Mouse (Mus musculus): ENCODE results near the gene Olfr56. TPM values are rescaled to one million over a fixed set of nuclear protein-coding genes. Genes with fewer than 3 reads are reported as not detected.
"Not testable (repeated sequence)": the region's sequence is repeated elsewhere in the genome, so short reads cannot be mapped to it uniquely, and the experiment has no call there.

Olfr56 gene
- polyA plus RNA-seq, 1 experiment from 2014 or later = not detected

- not testable (repeated sequence) for DNase-seq (ENCODE audit: low spot score); H3K36me3 ChIP-seq (ENCODE audit: control insufficient read depth, insufficient read depth, low read length); H3K9ac ChIP-seq (ENCODE audit: low read length); H3K4me3 ChIP-seq (ENCODE audit: low read depth, low read length); H3K27me3 ChIP-seq (replicated peaks; ENCODE audit: control insufficient read depth, insufficient read depth, low read length); H3K9me3 ChIP-seq (replicated peaks; ENCODE audit: control insufficient read depth, low read length); H3K27ac ChIP-seq (ENCODE audit: low read depth, low read length); ATAC-seq; H3K4me2 ChIP-seq (ENCODE audit: low read length); H3K4me1 ChIP-seq (ENCODE audit: control insufficient read depth, insufficient read depth, low read length)
These were observed 33.4 kb downstream of the Olfr56 start for GRCm38 (mm10) chr11:49012074-49012473.

GRCm38 (mm10) chr11:49050064-49050463, 71.4 kb downstream of the Olfr56 start:
- not testable (repeated sequence) for H3K9ac ChIP-seq (ENCODE audit: low read length); DNase-seq (ENCODE audit: low spot score); H3K4me3 ChIP-seq (ENCODE audit: low read depth, low read length); H3K9me3 ChIP-seq (replicated peaks; ENCODE audit: control insufficient read depth, low read length); H3K36me3 ChIP-seq (ENCODE audit: control insufficient read depth, insufficient read depth, low read length); ATAC-seq; H3K4me2 ChIP-seq (ENCODE audit: low read length); H3K27me3 ChIP-seq (replicated peaks; ENCODE audit: control insufficient read depth, insufficient read depth, low read length); H3K27ac ChIP-seq (ENCODE audit: low read depth, low read length); H3K4me1 ChIP-seq (ENCODE audit: control insufficient read depth, insufficient read depth, low read length)

- H3K9me3 ChIP-seq (replicated peaks; ENCODE audit: control insufficient read depth, low read length); H3K4me2 ChIP-seq (ENCODE audit: low read length); H3K9ac ChIP-seq (ENCODE audit: low read length); H3K27ac ChIP-seq (ENCODE audit: low read depth, low read length); ATAC-seq; H3K4me3 ChIP-seq (ENCODE audit: low read depth, low read length); DNase-seq (ENCODE audit: low spot score); H3K4me1 ChIP-seq (ENCODE audit: control insufficient read depth, insufficient read depth, low read length); H3K27me3 ChIP-seq (replicated peaks; ENCODE audit: control insufficient read depth, insufficient read depth, low read length); H3K36me3 ChIP-seq (ENCODE audit: control insufficient read depth, insufficient read depth, low read length): not testable (repeated sequence)
- 100% methylated on average over 1 of the region's 6 CpGs for WGBS
These were observed 72.6 kb downstream of the Olfr56 start, which contains the start of gene 9930111J21Rik2 for GRCm38 (mm10) chr11:49051093-49051891. Gene 9930111J21Rik2 (minus strand): TSS chr11:49051242.

GRCm38 (mm10) chr11:49051894-49052293, 73.2 kb downstream of the Olfr56 start:
- WGBS = no CpG with 5 or more reads among the region's 5 CpGs
- DNase-seq (ENCODE audit: low spot score); H3K4me1 ChIP-seq (ENCODE audit: control insufficient read depth, insufficient read depth, low read length): not testable (repeated sequence)

GRCm38 (mm10) chr11:49060061-49060460, 81.4 kb downstream of the Olfr56 start:
- H3K4me3 ChIP-seq (ENCODE audit: low read depth, low read length); H3K36me3 ChIP-seq (ENCODE audit: control insufficient read depth, insufficient read depth, low read length); ATAC-seq; H3K27me3 ChIP-seq (replicated peaks; ENCODE audit: control insufficient read depth, insufficient read depth, low read length); H3K9ac ChIP-seq (ENCODE audit: low read length); DNase-seq (ENCODE audit: low spot score); H3K4me1 ChIP-seq (ENCODE audit: control insufficient read depth, insufficient read depth, low read length); H3K4me2 ChIP-seq (ENCODE audit: low read length); H3K9me3 ChIP-seq (replicated peaks; ENCODE audit: control insufficient read depth, low read length); H3K27ac ChIP-seq (ENCODE audit: low read depth, low read length): not testable (repeated sequence)
- WGBS = 73% methylated on average over 2 of the region's 3 CpGs

More at GRCm38 (mm10) chr11:49051894-49052293, 73.2 kb downstream of the Olfr56 start:
- not testable (repeated sequence) for H3K27me3 ChIP-seq (replicated peaks; ENCODE audit: control insufficient read depth, insufficient read depth, low read length); H3K36me3 ChIP-seq (ENCODE audit: control insufficient read depth, insufficient read depth, low read length); ATAC-seq; H3K4me3 ChIP-seq (ENCODE audit: low read depth, low read length); H3K27ac ChIP-seq (ENCODE audit: low read depth, low read length); H3K9ac ChIP-seq (ENCODE audit: low read length); H3K9me3 ChIP-seq (replicated peaks; ENCODE audit: control insufficient read depth, low read length); H3K4me2 ChIP-seq (ENCODE audit: low read length)

GRCm38 (mm10) chr11:49061865-49062264, 83.2 kb downstream of the Olfr56 start:
- not testable (repeated sequence) for H3K27ac ChIP-seq (ENCODE audit: low read depth, low read length); DNase-seq (ENCODE audit: low spot score); H3K36me3 ChIP-seq (ENCODE audit: control insufficient read depth, insufficient read depth, low read length); ATAC-seq; H3K9ac ChIP-seq (ENCODE audit: low read length); H3K4me2 ChIP-seq (ENCODE audit: low read length); H3K4me1 ChIP-seq (ENCODE audit: control insufficient read depth, insufficient read depth, low read length); H3K4me3 ChIP-seq (ENCODE audit: low read depth, low read length); H3K9me3 ChIP-seq (replicated peaks; ENCODE audit: control insufficient read depth, low read length); H3K27me3 ChIP-seq (replicated peaks; ENCODE audit: control insufficient read depth, insufficient read depth, low read length)
- WGBS = 58% methylated on average over 2 of the region's 2 CpGs

GRCm38 (mm10) chr11:49063713-49064469, 85.2 kb downstream of the Olfr56 start, which contains the start of gene Tgtp2:
Gene Tgtp2 (minus strand): TSS chr11:49064206.
- H3K36me3 ChIP-seq (ENCODE audit: control insufficient read depth, insufficient read depth, low read length); H3K4me2 ChIP-seq (ENCODE audit: low read length); H3K4me3 ChIP-seq (ENCODE audit: low read depth, low read length); H3K9me3 ChIP-seq (replicated peaks; ENCODE audit: control insufficient read depth, low read length); H3K9ac ChIP-seq (ENCODE audit: low read length); H3K4me1 ChIP-seq (ENCODE audit: control insufficient read depth, insufficient read depth, low read length); H3K27me3 ChIP-seq (replicated peaks; ENCODE audit: control insufficient read depth, insufficient read depth, low read length); DNase-seq (ENCODE audit: low spot score); H3K27ac ChIP-seq (ENCODE audit: low read depth, low read length); ATAC-seq: not testable (repeated sequence)
- 88% methylated on average over 5 of the region's 5 CpGs for WGBS

- ATAC-seq = no peak
- WGBS = 85% methylated on average over 1 of the region's 1 CpGs
These were observed 89.7 kb downstream of the Olfr56 start for GRCm38 (mm10) chr11:49068358-49068757.

More at GRCm38 (mm10) chr11:49068358-49068757, 89.7 kb downstream of the Olfr56 start:
- H3K27me3 ChIP-seq (replicated peaks; ENCODE audit: control insufficient read depth, insufficient read depth, low read length) = no peaks in the 10 kb centered on the region
- no peaks in the 10 kb centered on the region for H3K36me3 ChIP-seq (ENCODE audit: control insufficient read depth, insufficient read depth, low read length)
- no peak overlapping the region for H3K4me2 ChIP-seq (ENCODE audit: low read length)
- H3K4me1 ChIP-seq (ENCODE audit: control insufficient read depth, insufficient read depth, low read length) = no peaks in the 10 kb centered on the region
- no peak overlapping the region for H3K27ac ChIP-seq (ENCODE audit: low read depth, low read length)
- no peak for DNase-seq (ENCODE audit: low spot score)
- no peak overlapping the region for H3K9ac ChIP-seq (ENCODE audit: low read length)
- H3K4me3 ChIP-seq (ENCODE audit: low read depth, low read length) = no peak overlapping the region
- no peaks in the 10 kb centered on the region for H3K9me3 ChIP-seq (replicated peaks; ENCODE audit: control insufficient read depth, low read length)
